Mouse (Mus musculus) heart, adult 11 months (tissue): ENCODE results near the gene Cpz.

Source experiments
- DNase-seq: peaks from one replicate; pipeline ENCODE4 v3.0.0; 2022

Gene Cpz

DNA sequence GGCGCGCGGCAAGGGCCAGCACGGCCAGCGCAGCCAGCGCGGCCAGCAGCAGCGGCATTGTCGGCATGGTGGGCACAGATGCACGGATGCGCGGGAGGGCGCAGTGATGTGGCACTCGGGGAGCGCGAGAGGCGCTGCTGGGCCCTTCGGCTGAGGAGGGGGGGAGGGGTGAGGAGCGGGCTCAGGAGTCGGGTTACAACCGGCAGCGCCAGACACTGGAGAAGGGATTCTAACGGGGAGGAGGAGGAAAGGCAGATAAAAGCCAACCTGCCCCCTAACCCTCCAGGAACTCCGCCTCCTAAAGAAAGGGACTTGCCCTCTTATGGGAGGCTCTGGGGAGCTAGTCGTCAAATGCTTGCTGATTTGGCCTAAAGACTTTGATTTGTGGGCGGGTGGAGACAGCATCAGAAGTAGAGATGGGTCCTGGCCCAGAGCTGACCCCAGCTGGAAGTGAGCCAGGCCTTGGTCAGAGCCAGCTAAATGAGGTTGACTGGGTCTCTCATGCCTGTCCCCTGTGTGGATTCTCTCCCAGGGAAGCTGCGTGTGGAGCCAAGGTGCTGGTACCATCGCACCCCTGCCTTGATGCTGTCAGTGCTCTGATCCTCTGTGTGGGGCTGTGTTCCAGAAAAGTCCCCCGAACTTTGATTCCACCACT lies at the start of gene Cpz:
Gene Cpz (minus strand): TSS at position 230 of the 655 bp plus-strand sequence.
- DNase-seq, result no peak

DNA sequence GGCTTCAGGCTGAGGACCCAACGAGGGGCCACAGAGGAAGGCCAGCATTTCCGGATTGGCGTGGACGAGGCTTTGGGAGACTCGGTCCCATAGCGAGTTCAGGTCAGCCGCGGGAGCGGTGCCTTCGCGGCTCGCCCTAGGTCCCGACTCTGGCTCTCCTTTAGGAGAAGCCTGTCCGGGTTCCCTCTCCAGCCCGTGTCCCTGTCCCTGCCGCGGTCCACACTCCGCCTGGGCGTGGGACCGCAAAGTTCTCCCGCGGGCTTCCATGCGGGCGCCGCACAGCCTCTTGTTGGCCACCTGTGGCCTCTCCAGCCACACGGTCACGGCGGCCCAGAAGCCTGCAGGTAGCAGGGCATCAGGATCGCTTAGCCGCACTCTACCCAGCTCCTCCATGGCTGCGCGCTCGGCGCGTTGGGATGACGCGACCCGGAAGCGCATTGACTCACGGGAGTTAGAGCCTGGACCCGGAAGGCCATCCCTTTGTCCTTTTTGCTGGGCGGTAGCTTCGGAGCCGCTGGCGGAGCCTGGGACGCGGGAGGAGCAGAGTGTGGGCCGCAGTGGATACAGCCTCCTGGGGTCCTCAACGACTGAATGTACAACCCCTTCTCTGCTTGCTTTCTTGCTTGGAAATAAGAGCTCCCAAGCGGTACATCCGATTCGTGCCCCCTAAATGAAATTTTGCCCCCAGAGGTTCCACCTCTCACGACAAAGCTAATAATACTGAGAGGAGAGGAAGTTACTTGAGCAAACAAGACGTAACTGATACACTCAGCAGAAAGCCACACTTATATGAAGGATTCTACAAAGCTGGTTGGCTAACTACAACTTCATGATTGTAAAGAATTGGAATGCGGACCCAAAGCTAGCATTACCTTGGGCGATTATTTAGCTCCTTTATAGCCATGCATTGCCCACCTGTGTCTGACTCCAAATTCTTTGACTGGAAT lies 49.4 kb upstream of the Cpz start, which contains the start of gene Trmt44:
Gene Trmt44 (minus strand): TSS at position 418 of the 947 bp plus-strand sequence.
- DNase-seq, result peak; percentile 99

DNA sequence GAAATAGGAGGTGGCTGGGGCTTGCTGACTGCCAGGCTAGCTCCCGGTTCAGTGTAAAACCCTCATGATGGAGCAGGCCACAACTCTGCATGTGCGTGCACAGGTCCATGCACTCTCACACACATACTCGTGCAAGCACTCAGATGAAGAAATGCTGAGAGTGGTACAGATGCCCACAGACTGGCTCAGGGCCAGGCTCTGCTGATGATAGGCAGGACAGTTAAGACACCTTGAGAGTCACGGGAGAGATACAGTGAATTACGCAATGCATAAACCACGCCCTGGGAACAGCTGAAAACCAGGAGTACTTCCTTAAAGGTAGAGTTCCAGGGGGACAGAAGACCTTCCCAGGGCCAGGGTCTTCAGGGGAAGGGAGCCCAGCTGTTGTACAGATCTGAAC lies 46.0 kb upstream of the Cpz start:
- no peak for DNase-seq

DNA sequence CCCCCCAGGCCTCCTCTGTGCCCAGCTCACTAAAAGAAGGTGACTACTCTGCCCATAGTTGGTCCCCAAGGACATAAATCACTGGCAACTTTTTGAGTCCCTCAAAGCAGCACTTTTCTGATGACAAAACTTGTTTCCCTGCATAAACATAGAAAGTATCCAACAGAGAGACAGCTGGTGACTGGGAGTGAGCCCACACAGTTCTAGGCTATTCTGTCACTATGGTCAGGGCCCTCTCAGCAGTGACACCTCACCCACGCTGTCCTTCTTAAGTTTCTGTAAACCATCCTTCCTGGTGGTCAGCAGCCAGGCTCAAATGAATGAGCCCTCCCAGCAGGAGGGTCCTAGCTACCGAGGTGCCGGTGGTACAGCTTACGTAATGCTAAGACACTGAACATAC lies 41.1 kb upstream of the Cpz start:
- DNase-seq, result no peak

DNA sequence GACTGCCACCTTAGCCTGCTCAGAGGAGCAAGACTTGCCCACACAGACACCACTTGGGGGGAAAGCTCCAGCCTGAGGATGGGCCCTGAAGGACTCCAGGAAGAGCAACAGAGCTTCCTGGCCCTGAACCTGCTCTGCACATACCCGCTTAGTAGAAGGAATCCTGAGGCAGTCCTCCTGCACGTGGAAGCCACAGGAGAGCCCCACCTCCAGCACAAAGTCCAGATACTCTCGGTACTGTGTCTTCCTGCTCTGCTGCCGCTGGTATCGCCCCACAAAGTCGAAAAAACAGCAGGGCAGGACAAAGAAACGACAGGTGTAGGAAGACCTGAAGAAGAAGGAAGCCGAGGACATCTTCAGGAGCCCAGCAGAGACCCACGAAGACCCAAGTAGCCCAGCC lies 39.7 kb upstream of the Cpz start:
- DNase-seq, result no peak

DNA sequence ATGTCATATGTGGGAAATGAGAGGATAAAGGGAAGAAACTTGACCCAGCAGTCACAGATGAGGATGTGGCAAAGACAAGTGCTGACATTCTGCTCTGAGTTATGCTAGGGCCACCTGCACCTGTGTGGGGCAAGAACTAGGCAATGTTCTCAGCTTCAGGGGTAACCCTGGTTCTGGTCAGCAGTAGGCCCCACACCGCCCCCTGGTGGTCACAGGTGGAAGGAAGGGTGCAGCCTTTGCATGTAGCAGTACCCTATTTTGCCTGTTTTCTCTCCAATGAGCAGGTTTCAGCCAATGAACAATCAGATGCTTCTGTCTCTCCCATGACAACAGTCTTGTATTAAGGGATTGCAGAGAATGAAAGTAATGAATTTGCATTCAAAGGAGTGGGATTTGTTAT lies 38.0 kb upstream of the Cpz start:
- DNase-seq, result peak; percentile 94

DNA sequence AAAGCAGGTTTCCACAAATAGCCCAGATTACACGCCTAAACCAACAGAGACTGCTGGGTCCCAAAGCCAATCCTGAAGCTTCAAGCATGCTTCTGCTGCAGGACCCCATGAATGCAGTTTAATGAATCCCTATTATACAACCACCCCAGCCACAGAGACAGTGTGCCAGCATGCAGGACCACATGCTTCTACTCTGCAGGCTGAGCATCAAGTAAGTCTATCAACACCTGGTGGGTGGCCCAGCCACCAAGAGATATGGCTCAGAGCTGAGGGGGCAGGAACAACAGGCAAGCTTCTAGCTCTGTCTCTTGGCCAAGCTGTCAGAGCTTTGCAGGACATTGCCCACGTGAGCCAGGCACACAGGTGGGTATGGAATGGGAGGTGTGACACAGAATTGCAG lies 37.1 kb upstream of the Cpz start:
- DNase-seq, result no peak

DNA sequence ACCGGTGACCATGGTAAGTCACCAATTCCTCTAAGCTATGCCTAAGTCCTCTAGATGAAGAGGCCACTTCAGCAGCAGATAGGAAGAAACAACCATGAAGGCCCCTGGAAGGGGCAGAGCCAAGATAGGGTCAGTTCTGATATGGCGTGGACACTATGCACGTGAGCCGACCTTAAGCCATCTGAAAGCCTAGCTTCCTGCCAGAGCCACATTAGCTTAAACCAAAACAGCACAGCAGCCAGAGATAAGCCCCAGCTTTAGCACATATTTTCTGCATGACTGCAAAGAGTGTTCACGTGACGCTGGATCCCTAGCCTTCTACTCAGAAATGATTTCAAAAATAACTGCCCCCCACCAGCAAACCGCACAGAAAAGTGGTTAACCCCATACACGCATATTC lies 33.9 kb upstream of the Cpz start:
- peak; percentile 93 for DNase-seq

DNA sequence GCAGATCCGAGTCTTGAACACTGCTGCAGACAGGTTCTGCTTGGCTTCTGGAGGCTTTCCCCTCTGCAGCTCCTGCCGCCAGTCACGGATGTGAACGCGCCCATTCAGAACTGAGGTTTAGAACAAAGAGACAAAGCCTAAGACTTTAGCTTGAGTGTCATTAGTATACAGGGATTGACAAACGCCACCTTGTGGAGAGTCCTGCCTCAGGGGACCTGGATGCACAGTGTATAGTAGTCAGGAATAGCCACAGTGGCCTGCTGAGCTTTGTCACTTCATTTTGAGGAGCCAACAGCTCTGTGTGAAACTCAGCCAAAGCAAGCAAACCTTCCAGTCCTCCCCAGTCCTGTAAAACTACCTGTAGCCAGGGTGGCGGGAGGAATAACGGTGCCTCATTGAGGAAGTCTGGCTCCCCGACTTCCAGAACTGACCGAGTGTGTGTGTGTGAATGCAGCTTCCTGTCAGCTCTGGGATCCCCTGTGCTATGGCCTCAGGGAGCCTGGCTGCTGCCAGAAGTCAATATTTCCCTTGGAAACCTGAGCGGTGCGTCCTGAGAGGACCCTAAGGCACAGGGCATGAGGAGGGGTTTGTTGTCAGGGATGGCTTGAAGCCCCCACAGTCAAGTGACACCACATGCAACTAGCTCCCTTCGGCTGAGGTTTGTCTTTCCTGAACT lies 32.6 kb upstream of the Cpz start:
- DNase-seq, result peak; percentile 96

DNA sequence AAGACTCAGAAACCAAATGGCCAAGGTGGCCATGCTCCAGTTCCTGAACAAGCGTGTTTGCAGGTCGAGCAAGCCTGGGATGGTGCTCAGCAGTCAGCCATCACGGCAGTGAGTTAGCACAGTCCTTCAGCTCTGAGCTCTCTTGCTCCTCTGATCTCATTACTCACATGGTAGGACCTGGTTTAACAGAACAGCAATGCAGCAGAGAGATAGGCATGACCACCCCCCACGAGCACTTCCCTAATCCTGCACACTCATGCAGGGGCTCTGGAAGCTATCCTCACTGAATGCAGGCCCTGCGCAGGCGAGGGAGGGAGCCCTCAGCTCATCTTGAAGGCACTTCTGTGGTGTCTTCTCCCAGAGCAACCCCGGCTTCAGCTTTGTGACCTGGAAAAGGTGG lies 30.9 kb upstream of the Cpz start:
- no peak for DNase-seq

DNA sequence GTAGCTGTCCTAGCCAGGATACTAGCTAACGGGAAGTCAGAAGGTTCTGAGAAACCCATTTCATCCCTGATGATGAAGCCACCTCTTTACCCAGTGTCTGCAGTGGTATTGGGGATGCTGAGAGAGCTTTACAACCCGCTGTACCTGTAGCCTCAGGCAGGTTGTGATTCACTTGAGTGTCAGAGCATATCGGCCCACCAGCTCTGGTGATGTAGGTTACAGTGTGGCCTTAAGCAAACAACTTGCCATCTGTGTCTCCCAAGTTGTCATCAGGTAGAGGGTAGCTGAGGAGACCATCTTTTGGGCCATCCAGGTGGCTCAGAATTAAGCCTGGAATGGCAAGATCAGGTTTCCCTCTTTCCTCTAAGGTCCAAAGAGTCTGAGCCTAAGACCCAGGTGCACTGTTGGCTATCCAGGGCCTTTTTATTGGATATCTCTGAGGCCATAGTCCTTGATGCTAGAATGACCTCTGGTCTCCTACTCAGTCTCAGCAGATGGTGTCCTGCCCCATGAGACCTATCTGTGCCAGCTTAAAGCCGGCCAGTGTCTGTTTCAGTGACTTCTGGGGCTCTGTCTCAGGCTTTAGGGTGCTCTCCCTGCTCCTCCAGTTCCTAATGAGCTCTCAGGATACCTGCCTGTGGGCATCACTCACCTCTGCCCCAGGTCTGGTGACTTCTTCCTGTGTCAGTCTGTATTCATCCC lies 27.5 kb upstream of the Cpz start:
- DNase-seq, result no peak

DNA sequence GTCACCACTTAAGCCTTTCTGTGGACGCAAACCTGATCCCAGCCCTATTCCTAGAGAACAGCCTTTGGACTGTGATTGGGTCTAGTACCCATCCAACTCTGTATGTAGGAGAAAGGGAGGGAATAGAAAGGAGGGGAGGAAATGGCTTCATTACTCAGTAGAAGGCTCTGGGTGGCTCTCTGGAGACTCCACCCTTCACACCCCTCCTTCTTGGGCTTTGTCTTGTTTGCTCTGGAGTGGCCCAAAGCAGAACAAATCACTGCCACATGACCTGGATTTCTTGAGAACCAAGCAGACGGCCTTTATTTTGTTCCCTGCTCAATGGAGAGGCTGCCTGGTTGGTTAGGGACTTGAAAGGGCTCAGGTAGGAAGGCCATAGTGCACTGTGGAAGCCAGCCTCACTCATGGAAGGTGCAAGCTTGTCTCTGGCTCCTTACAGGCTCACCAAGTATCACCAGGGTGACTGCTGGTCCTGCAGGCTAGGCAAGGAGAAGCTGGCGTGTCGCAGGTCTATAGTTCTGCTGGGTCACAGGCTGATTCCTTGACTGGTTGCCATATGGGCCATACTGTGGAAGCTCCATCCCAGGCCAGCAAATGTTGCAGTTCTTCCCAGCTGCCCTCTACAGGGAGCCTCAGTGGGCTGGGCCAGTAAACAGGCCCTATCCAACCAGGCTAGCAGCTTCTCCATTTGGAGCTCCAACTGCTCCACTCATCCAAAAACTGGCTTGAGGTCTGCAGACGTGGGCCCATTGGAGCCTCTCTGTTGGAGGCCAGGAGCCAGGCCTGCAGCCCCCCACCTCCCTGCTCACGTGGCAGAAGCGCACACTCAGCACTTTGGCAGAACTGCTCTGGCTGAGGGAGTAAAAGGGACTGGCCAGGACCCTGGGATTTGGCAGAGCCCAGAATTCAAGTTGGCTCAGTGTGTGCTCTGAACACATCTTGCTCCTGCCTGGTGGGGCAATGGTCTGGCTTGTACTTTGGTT lies 26.6 kb upstream of the Cpz start:
- DNase-seq, result peak; percentile 97

DNA sequence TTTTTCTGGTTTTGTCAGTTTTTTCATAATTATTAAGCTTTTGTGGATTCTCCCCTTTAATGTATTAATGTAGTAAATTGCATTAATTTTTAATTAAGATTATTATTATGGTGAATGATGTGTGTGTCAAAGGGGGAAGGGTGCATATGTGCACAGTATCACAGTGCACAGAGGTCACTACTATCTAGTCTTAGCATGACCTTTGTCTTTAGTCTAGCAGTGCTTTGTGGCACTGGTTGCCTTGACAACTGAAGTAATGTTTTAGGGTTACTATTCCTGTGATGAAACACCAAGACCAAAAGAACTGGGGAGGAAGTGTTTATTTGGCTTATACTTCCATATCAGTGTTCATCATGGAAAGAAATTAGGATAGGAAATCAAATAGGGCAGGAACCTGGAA lies 20.6 kb upstream of the Cpz start:
- no peak for DNase-seq

DNA sequence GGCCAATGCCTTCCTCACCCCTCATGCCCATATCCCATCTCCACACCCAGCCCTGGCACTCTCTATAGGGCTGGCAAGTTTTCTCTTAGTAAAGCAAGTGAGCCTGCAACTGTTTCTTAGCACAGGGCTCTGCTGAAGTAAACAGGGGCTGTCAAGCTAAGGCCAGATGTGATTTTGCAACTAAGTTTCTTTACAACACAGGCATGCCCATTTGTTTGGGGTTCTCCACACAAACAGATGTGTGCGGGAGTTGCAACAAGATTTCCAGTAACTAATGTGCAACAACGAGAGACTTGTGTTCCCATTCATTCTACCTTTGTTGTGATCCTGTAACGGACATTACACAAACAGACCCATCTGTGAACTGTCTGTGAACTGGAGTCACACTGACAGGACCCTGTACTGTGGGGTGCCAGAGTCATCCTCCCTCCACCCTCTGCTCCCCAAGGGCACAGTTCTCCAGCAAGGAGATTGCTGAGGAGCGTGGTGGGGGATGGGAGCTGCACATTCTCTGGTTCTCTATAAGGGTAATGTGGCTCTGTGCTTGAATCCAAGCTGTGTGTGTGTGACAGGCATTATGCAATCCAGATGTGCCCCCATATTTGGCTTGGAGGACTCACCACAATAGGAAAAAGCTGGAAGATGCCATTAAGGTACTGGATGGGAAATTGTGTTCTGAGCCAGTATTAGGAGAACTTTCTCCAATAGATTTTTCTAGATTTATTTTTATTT lies 15.7 kb upstream of the Cpz start:
- no peak for DNase-seq

DNA sequence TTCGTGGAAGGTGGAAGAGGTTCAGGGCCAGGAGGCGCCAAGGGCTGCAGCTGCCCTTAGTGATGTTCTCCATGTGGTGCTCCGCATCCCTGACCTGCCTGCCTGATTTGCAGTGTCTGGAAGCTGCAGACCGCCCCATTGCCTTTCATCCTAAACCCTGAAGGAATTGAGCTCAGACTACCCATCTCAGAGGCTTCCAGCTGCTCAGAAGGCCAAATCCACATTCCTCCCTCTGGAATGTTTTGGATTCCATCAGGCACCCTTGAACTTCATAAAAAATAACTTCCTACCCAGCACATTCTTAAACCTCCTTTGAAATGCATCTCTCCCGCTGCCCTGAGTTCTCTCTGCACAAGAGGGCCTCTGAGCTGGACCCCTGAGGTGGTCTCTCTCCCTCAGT lies 15.1 kb upstream of the Cpz start:
- DNase-seq, result no peak

DNA sequence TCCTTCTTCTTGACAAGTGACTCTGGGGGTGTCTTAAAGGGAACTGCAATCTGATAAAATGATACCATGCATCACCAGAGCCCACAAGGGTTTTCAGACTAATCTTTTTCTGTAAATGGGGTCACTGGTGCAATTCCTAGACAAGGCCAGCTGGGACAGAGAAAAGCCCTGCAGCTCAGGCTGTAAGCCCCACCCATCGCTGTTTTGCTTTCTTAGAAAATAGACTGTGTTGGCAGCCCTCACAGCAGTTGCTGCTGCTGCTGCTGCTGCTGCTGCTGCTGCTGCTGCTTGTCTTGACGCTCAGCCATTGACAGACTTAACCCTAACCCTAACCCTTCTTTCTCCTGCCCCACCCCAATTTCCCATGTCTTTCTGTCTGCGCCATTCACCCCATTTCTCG lies 14.1 kb upstream of the Cpz start:
- no peak for DNase-seq

DNA sequence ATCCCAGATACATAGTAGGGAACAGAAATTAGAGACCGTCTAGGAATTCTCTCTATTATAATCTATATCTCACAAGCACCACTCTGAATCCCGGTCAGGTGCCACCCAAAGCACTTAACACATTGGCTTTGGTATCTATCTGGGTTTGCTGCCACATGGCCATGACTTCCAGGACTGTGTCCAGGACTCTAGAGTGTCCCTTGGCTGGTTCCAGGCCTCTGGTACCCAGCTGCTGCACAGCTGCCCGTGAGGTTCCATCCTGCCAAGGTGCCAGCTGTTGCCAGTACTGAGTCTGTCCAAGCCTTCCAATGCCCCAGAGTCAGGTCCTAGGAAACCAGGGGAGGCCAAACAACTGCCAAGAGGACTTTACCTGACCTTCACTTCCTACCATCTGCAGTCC lies 12.5 kb upstream of the Cpz start:
- no peak for DNase-seq

DNA sequence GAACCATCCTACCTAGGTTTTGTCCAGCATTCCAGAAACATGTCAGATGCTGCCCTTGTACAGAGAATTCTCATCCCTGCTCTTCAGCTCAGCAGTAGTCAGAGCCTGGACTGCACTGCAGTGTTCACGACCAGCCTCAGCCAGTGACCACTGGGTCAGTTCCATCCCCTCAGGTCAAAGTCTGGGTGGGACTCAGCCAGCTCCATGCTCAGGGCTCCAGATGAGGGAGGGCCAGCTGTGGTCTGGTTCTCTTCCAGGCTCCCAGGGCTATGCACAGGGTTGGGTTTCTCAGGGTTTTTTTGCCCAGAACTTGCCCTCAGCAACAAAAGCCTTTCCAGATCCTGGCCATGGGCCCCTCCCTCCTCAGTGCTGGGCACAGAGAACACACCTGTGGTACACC lies 12.0 kb upstream of the Cpz start:
- DNase-seq, result no peak

DNA sequence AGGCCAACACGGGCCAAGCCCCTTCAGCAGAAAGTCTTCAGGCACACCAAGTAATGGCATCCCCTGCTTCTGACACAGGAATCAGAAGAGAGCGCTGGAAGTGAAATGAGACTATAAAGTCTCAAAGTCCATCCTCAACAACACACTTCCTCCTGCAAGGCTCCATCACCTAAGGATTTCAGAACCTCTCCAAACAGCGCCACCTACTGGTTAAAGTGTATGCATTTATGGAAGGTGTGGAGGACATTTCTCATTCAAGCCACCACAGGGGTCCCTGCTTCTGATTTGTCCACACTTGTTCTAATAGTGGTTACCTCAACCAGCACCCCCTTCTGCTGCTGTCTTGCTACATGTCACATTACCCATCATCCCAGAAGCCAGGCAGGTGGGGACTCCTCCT lies 10.8 kb upstream of the Cpz start:
- DNase-seq, result no peak

DNA sequence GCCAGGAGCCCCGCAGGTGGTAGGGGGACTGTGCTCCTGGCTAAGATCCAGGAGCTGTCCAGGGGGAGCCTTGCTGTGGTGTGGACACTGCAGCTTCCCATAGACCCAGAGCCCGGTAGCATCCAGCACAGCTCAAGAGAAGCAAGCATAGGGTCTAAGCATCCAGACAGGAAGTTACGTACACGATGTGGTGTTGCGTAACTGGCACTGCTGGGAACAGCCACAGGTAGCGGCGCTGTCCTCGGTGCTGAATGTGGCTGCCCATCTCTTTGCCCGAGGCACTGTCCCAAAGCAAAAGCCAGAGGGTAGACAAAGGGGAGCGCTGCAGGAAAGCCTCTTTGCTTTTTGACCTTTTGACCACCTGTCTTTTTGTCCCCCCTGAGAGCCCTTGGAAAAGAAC lies 6.1 kb upstream of the Cpz start:
- no peak for DNase-seq

DNA sequence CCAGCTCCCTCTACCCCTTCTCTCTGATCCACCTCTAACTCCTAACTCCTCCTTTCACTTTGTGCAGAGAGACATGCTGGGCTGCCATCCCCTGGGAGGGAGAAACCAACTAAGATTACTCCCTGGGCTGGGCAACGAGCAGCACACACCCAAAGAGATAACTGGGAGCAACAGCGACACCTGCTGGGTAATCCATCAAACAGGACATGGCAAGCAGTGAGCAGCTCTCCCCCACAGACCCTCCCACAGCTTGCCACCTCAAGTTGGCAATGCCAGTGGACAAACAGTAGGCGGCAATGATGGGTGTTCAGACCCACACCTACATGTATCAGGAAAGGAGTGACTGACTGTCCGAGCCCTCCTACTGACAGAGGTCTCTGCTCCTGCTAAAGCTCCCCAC lies 4.9 kb upstream of the Cpz start:
- no peak for DNase-seq
